Mouse (Mus musculus): ENCODE measurements around the gene Spi1. TPM values are rescaled to one million over a fixed set of nuclear protein-coding genes. Genes with fewer than 3 reads are reported as not detected.
A peak's percentile ranks its signal among the peaks of the same experiment; 100 is the strongest.
"Not testable (repeated sequence)": the region's sequence is repeated elsewhere in the genome, so short reads cannot be mapped to it uniquely, and the experiment has no call there.

Gene Spi1
- total RNA-seq (2017): 64.4 and 74.3 TPM in 2 replicates

GRCm38 (mm10) chr2:91081775-91082695 is at the start of gene Spi1:
Gene Spi1, plus strand, starts transcription at chr2:91082390.
- ATAC-seq (replicated peaks; ENCODE audit: low read depth, poor library complexity, severe bottlenecking): no peak

DNA sequence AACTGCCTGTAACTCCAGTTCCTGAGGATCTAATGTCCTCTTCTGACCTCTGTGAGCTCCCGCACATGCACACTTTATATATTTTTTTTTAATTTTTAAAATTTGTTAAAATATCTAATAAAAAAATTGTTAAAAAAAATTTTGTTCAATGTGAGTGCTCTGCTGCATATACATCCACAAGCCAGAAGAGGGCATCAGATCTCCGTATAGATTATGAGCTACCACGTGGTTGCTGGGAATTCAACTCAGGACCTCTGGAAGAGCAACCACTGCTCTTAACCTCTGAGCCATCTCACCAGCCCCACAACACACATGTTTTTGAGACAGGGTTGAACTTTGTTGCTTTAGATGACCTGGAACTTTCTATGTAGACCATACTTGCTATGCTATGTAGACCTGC is 49.2 kb upstream of the Spi1 start:
- ATAC-seq (replicated peaks; ENCODE audit: low read depth, poor library complexity, severe bottlenecking): 0 out of 2 replicates have a peak, but pooled peaks have one; percentile 58

- no peak for ATAC-seq (replicated peaks; ENCODE audit: low read depth, poor library complexity, severe bottlenecking)
These were observed 46.8 kb upstream of the Spi1 start, which contains the start of gene Rapsn for GRCm38 (mm10) chr2:91035385-91035784. Gene Rapsn, plus strand, starts transcription at chr2:91035620.

- ATAC-seq (replicated peaks; ENCODE audit: low read depth, poor library complexity, severe bottlenecking): no peak
These were observed 40.4 kb upstream of the Spi1 start for GRCm38 (mm10) chr2:91041786-91042185.

- ATAC-seq (replicated peaks; ENCODE audit: low read depth, poor library complexity, severe bottlenecking): peak; percentile 99
These were observed 39.4 kb upstream of the Spi1 start for GRCm38 (mm10) chr2:91042651-91043398.

GRCm38 (mm10) chr2:91044727-91045126 is 37.5 kb upstream of the Spi1 start:
- no peak for ATAC-seq (replicated peaks; ENCODE audit: low read depth, poor library complexity, severe bottlenecking)

GRCm38 (mm10) chr2:91045805-91046204 is 36.4 kb upstream of the Spi1 start:
- not testable (repeated sequence) for ATAC-seq (replicated peaks; ENCODE audit: low read depth, poor library complexity, severe bottlenecking)

DNA sequence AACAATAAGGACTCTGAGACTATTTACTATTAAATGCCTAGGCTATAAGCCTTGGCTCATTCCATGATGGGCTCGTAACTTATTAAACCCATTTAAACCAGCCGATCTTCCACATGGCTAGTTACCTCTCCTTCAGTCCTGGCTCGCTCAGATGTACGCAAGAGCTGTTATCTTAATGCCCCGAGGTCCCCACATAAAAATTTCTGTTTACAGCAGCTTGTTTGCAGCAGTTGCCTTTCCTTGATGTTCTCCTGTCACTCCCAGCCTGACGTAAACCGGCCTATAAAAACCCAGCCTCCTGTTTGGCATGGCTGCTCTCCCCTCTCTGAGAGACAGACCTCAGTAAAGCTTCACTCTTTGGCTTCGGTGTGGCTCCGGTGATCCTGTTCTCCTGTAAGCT is 34.8 kb upstream of the Spi1 start:
- no peak for ATAC-seq (replicated peaks; ENCODE audit: low read depth, poor library complexity, severe bottlenecking)

DNA sequence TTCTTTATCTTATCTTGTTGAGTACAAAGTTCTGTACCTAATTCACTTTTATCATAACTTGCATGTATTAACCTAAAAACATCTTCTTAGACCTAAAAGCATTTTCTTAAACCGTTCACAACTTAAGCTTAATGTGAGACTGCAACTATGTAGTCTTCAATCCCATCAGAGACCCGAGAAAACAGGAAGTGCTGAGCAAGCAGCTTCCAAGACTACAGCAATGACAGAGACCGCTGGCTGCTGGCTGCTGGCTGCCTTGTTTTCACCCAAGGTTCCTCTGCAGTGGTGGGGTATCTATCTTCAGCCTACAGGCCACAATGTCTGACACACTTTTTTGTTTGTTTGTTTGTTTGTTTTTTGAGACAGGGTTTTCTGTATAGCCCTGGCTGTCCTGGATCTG is 30.3 kb upstream of the Spi1 start:
- ATAC-seq (replicated peaks; ENCODE audit: low read depth, poor library complexity, severe bottlenecking): no peak

- no peak for ATAC-seq (replicated peaks; ENCODE audit: low read depth, poor library complexity, severe bottlenecking)
These were observed 29.4 kb upstream of the Spi1 start for GRCm38 (mm10) chr2:91052752-91053151.

GRCm38 (mm10) chr2:91053181-91053933 is 28.8 kb upstream of the Spi1 start:
- 0 out of 2 replicates have a peak, but pooled peaks have one; percentile 1 for ATAC-seq (replicated peaks; ENCODE audit: low read depth, poor library complexity, severe bottlenecking)

DNA sequence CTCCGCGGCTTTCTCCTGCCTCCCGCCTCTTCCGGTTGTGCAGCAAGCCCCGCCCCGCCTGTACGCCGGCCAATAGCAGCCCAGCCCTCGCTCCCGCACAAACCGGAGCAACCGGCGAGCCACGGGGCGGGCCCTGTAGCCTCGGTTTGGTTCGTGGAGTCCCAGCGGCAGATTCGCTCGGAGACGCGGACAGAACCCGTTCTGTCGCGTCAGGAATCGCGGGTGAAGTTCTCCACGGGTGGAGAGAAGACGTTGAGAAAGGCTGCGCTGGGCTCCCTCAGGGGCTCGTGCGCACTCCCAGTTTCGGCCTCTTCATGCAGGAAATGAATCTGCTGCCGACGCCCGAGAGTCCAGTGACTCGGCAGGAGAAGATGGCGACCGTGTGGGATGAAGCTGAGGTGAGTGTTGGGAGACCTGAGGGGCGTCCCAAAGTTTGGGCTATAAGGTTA is 28.2 kb upstream of the Spi1 start, which contains the start of gene Psmc3:
TSS of gene Psmc3 (plus strand) at position 76 of the 449 bp plus-strand sequence.
- ATAC-seq (replicated peaks; ENCODE audit: low read depth, poor library complexity, severe bottlenecking): peak; percentile 99

DNA sequence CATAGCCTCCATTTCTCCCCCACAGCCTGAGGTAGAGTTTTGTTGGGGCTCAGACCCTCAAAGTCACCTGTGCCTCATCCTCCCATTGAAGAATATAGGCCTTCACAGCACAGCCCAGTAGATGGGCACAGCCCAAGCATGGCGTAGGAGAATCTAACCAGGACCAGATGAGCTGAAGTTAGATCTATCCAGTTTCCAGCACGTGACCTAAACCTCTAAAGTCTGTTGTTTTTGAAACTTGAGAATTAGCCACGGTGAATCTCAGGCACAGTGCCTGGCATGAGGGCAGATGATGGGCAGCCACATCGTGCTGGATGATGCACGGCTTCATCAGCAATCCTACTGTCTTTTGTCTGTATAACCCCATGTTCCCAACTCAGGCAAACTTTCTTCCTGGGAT is 23.8 kb upstream of the Spi1 start:
- no peak for ATAC-seq (replicated peaks; ENCODE audit: low read depth, poor library complexity, severe bottlenecking)

DNA sequence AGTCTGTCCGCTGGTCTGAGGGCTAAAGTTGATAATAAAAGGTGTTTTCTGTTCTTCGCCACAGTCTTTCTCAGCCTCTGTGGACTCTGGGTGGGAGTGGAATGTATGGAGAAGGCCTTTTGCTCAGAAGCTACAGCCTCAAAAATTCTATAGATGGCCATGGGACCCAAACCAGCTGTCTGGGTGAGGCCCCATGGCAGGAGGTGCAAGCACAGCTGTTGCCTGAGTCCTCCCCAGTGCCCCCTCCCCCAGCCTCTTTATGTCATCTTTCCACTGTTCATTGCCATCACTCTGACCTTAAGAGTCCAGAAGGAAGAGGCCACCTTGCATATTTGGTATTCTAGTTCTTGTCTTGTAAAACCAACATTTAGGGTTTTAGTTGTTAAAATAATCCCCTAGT is 22.8 kb upstream of the Spi1 start:
- no peak for ATAC-seq (replicated peaks; ENCODE audit: low read depth, poor library complexity, severe bottlenecking)

GRCm38 (mm10) chr2:91060544-91061355 is 21.4 kb upstream of the Spi1 start:
- peak; percentile 39; the same call in 1 of the 2 replicates for ATAC-seq (replicated peaks; ENCODE audit: low read depth, poor library complexity, severe bottlenecking)

- ATAC-seq (replicated peaks; ENCODE audit: low read depth, poor library complexity, severe bottlenecking): no peak
These were observed 20.2 kb upstream of the Spi1 start for GRCm38 (mm10) chr2:91061849-91062481.

DNA sequence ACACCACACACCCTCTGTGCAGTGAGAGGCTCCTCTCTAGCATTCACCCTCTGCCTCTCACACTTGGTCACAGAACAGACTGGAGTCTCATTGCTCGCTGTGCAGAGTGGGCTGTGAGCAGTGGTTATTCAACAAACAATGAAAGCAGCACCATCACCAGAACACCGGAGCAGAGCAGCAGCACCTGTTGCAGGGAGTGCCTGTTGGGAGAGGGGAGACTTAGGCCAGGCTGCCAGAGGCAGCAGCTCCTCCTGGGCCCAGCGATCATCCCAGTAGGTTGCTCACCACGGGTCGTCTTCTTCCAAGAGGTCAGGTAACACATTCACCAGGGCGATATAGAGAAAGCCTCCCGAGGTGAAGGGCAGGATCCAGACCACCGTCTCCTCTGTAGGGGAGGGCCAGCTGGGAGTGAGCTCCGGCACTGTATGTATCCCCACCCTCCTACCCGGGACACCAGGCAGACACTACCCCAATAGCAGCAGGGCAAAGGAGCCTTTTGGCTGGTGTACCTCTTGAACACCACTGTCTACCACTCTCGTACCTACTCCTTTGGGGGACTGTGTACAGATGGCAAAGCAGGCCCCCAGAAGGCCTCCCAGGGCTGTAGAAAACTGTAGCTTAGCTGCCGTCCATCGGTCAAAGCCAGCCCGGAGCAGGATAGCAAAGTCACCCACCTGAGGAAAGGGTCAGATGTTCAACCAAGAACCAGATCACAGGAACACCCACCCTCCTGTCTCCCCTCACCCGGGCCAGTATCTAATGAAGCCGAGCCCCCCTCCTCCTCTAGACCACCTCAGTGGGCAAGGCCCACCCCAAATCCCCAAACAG is 19.2 kb upstream of the Spi1 start:
- no peak for ATAC-seq (replicated peaks; ENCODE audit: low read depth, poor library complexity, severe bottlenecking)

DNA sequence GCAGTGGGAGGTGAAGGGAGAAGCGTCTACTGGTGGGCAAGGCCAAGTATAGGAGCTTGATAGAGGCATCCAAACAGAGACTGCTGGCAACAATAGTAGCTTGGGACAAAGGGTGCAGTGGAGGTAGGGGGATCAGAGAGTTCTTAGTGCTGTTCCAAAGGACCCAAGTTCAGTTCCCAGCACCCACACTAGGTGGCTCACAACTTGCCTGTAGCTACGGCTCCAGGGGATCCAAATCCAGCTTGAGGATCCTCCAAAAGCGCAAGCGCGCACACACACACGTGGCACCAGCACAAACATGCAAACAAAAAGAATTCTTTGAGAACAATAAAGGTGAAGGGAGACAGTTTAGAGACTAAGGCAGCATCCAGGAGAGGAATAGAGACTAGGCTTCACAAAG is 18.0 kb upstream of the Spi1 start:
- ATAC-seq (replicated peaks; ENCODE audit: low read depth, poor library complexity, severe bottlenecking): no peak

All from common myeloid progenitor, adult 5-6 weeks (primary cell).